Mouse (Mus musculus) liver, embryonic 11.5 days (tissue): ENCODE results near the gene Galnt16. TPM values are rescaled to one million over a fixed set of nuclear protein-coding genes. Genes with fewer than 3 reads are reported as not detected.
A peak's percentile ranks its signal among the peaks of the same experiment; 100 is the strongest.

ENCODE experiments used
- ATAC-seq: fragments of 200-750 bp; cut with Nextera tagmentation; replicated peaks from 2 replicates; pipeline ENCODE4 v1.8.0; 2017; ENCODE audit warnings: moderate number of reproducible peaks, mild to moderate bottlenecking, moderate TSS enrichment, moderate library complexity; ENCODE audit not compliant: low FRiP score
- DNase-seq: peaks from one replicate; pipeline ENCODE4 v3.0.0-alpha.2; 2017; ENCODE audit warnings: low spot score
- H3K27ac ChIP-seq: fragments of 300-500 bp; sonication (generic); 2 replicates; pipeline ENCODE4 v1.5.1; 2014; ENCODE audit warnings: mild to moderate bottlenecking, low read depth, low read length, control low read depth
- H3K27me3 ChIP-seq: fragments of 300-500 bp; sonication (generic); replicated peaks from 2 replicates; pipeline ENCODE4 v1.6.1; 2014; ENCODE audit warnings: low read length, mixed read lengths; ENCODE audit not compliant: control insufficient read depth, insufficient read depth
- H3K36me3 ChIP-seq: fragments of 300-500 bp; sonication (generic); 2 replicates; pipeline ENCODE4 v1.6.1; 2014; ENCODE audit warnings: mild to moderate bottlenecking, low read length, moderate library complexity, mixed read lengths; ENCODE audit not compliant: control insufficient read depth, insufficient read depth
- H3K4me1 ChIP-seq: fragments of 300-500 bp; sonication (generic); replicated peaks from 2 replicates; pipeline ENCODE4 v1.6.1; 2014; ENCODE audit warnings: low read length, mixed read lengths; ENCODE audit not compliant: control insufficient read depth, insufficient read depth
- H3K4me2 ChIP-seq: fragments of 300-500 bp; sonication (generic); 2 replicates; pipeline ENCODE4 v1.6.1; 2014; ENCODE audit warnings: mild to moderate bottlenecking, control low read depth, moderate library complexity
- H3K4me3 ChIP-seq: fragments of 300-500 bp; sonication (generic); 2 replicates; pipeline ENCODE4 v1.5.1; 2014; ENCODE audit warnings: low read depth, low read length, control low read depth
- H3K9ac ChIP-seq: fragments of 300-500 bp; sonication (generic); 2 replicates; pipeline ENCODE4 v1.6.1; 2014; ENCODE audit warnings: low read depth, low read length, control low read depth
- H3K9me3 ChIP-seq: fragments of 300-500 bp; sonication (generic); 2 replicates; pipeline ENCODE4 v1.6.1; 2016; ENCODE audit warnings: low read length, inconsistent platforms, mixed read lengths; ENCODE audit not compliant: control insufficient read depth
- WGBS: fragments of 180-500 bp; shearing (Covaris S2); extraction: QIAGEN DNeasy Blood & Tissue Kit; methylation state at CpG from one replicate; pipeline ENCODE4 v1.1.7; 2014; 5-methylcytosine and 5-hydroxymethylcytosine counted together
- polyA plus RNA-seq: library from polyadenylated mRNA; unstranded; fragments of >200 nt; fragmentation: Nextera tagmentation; extraction: Ambion mirVana; gene quantifications from 2 replicates; pipeline ENCODE4 v1.2.1, GENCODE M21; 2014

The Galnt16 gene
- polyA plus RNA-seq, 1 experiment from 2014 or later: 0.92 TPM

GRCm38 (mm10) chr12:80525513-80525912, 7.4 kb downstream of the Galnt16 start:
- Histone ChIP-seq H3K4me2 (no peak overlapping the region), H3K27me3 (peaks cover 27% of the 10 kb centered on the region), H3K4me1 (no peaks in the 10 kb centered on the region), H3K27ac (no peak overlapping the region), H3K4me3 (no peak overlapping the region), H3K9me3 (no peaks in the 10 kb centered on the region), H3K9ac (no peak overlapping the region), H3K36me3 (no peaks in the 10 kb centered on the region)
- 20% methylated on average over 7 of the region's 7 CpGs for WGBS
- no peak for ATAC-seq
- no peak for DNase-seq

DNA sequence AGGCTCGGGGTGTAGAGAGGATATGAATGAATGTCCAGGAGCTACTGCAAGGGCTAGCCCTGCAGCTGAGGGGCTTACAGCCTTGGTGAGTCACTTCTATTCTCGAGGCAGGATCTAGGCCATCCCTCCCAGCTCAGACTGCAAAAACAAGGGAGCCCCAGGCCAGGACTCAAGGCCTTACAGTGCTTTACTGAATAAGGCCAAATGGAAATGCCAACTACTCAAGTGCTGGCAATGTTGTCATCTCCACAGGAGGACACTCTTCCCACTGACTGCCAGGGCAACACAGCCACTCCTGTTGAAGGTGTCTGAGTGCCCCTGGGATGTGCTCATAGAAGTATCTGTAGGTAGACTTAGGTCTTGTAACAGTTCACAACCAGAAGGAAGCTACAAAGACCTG, 8.4 kb downstream of the Galnt16 start:
- H3K9ac ChIP-seq: no peak overlapping the region
- ATAC-seq: no peak
- H3K4me2 ChIP-seq: no peak overlapping the region
- no peak overlapping the region for H3K27ac ChIP-seq
- H3K36me3 ChIP-seq: no peaks in the 10 kb centered on the region
- no peak overlapping the region for H3K4me3 ChIP-seq
- 64% methylated on average over 2 of the region's 2 CpGs for WGBS
- peaks cover under 1% of the 10 kb centered on the region; the same call in 1 of the 2 replicates for H3K4me1 ChIP-seq
- no peaks in the 10 kb centered on the region for H3K9me3 ChIP-seq
- no peak for DNase-seq
- H3K27me3 ChIP-seq: peaks cover 17% of the 10 kb centered on the region

- H3K27ac ChIP-seq: no peak overlapping the region
- DNase-seq (no peak), ATAC-seq (no peak)
- H3K9me3 ChIP-seq: no peaks in the 10 kb centered on the region
- no peak overlapping the region for H3K4me3 ChIP-seq
- WGBS: 83% methylated on average over 5 of the region's 5 CpGs
- H3K36me3 ChIP-seq: no peaks in the 10 kb centered on the region
- H3K9ac ChIP-seq: no peak overlapping the region
- peaks cover 3% of the 10 kb centered on the region; the same call in 1 of the 2 replicates for H3K4me1 ChIP-seq
- peaks cover 10% of the 10 kb centered on the region for H3K27me3 ChIP-seq
- H3K4me2 ChIP-seq: no peak overlapping the region
These were observed 9.8 kb downstream of the Galnt16 start for GRCm38 (mm10) chr12:80527727-80528389.

- Histone ChIP-seq H3K4me1 (peaks cover 3% of the 10 kb centered on the region; the same call in 1 of the 2 replicates), H3K4me2 (no peak overlapping the region), H3K9ac (no peak overlapping the region), H3K4me3 (no peak overlapping the region), H3K27ac (no peak overlapping the region), H3K36me3 (no peaks in the 10 kb centered on the region), H3K27me3 (no peaks in the 10 kb centered on the region; the same call in 1 of the 2 replicates), H3K9me3 (no peaks in the 10 kb centered on the region)
- WGBS: 78% methylated on average over 2 of the region's 2 CpGs
- DNase-seq (no peak), ATAC-seq (no peak)
These were observed 12.0 kb downstream of the Galnt16 start for GRCm38 (mm10) chr12:80530052-80530451.

GRCm38 (mm10) chr12:80530630-80531029, 12.6 kb downstream of the Galnt16 start:
- Histone ChIP-seq H3K36me3 (no peaks in the 10 kb centered on the region), H3K27me3 (no peaks in the 10 kb centered on the region; the same call in 1 of the 2 replicates), H3K4me3 (no peak overlapping the region), H3K9me3 (no peaks in the 10 kb centered on the region), H3K4me1 (peaks cover 3% of the 10 kb centered on the region; the same call in 1 of the 2 replicates), H3K27ac (no peak overlapping the region), H3K9ac (no peak overlapping the region), H3K4me2 (no peak overlapping the region)
- 76% methylated on average over 6 of the region's 6 CpGs for WGBS
- ATAC-seq (no peak), DNase-seq (no peak)

- Histone ChIP-seq H3K27me3 (no peaks in the 10 kb centered on the region), H3K9ac (no peak overlapping the region), H3K4me2 (no peak overlapping the region), H3K27ac (no peak overlapping the region), H3K36me3 (no peaks in the 10 kb centered on the region), H3K4me1 (peaks cover 3% of the 10 kb centered on the region; the same call in 1 of the 2 replicates), H3K4me3 (no peak overlapping the region), H3K9me3 (no peaks in the 10 kb centered on the region)
- peak; percentile 90 for ATAC-seq
- WGBS: 46% methylated on average over 10 of the region's 10 CpGs
- no peak for DNase-seq
These were observed 13.5 kb downstream of the Galnt16 start for GRCm38 (mm10) chr12:80531585-80531984.

GRCm38 (mm10) chr12:80533876-80534275, 15.8 kb downstream of the Galnt16 start:
- 55% methylated on average over 2 of the region's 2 CpGs for WGBS
- Histone ChIP-seq H3K27me3 (no peaks in the 10 kb centered on the region), H3K9ac (no peak overlapping the region), H3K9me3 (no peaks in the 10 kb centered on the region), H3K27ac (no peak overlapping the region), H3K4me1 (peaks cover 3% of the 10 kb centered on the region; the same call in 1 of the 2 replicates), H3K4me3 (no peak overlapping the region), H3K36me3 (no peaks in the 10 kb centered on the region), H3K4me2 (no peak overlapping the region)
- DNase-seq (no peak), ATAC-seq (no peak)

DNA sequence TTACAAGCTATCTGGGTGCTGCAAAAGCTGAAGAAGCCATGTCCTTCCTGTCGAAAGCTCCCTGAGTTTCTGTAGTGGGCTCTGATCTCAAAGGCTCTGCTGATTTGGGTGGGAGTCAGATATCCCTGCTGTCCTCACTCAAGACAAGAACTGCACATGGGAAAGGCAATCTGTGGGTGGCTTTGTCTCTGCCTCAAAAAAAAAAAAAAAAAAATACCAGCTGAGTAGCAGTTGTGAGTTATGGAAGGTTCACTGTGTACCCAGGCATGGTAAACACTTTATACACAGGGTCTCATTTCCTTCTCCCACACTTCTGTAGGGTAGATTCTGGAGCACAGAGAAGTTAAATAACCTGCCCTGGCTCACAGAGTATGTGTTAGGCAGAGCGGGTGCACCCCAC, 19.2 kb downstream of the Galnt16 start:
- no peak overlapping the region for H3K4me3 ChIP-seq
- no peaks in the 10 kb centered on the region for H3K27me3 ChIP-seq
- no peaks in the 10 kb centered on the region for H3K9me3 ChIP-seq
- no peak overlapping the region for H3K9ac ChIP-seq
- H3K27ac ChIP-seq: no peak overlapping the region
- no peak overlapping the region for H3K4me2 ChIP-seq
- H3K36me3 ChIP-seq: no peaks in the 10 kb centered on the region
- DNase-seq (no peak), ATAC-seq (no peak)
- WGBS: 84% methylated on average over 2 of the region's 2 CpGs
- H3K4me1 ChIP-seq: no peaks in the 10 kb centered on the region

GRCm38 (mm10) chr12:80538311-80538710, 20.2 kb downstream of the Galnt16 start:
- H3K27me3 ChIP-seq: no peaks in the 10 kb centered on the region
- no peaks in the 10 kb centered on the region for H3K9me3 ChIP-seq
- ATAC-seq: no peak
- no peaks in the 10 kb centered on the region for H3K36me3 ChIP-seq
- DNase-seq: no peak
- 61% methylated on average over 6 of the region's 6 CpGs for WGBS
- no peak overlapping the region for H3K4me2 ChIP-seq
- no peak overlapping the region for H3K27ac ChIP-seq
- no peaks in the 10 kb centered on the region for H3K4me1 ChIP-seq
- H3K4me3 ChIP-seq: no peak overlapping the region
- H3K9ac ChIP-seq: no peak overlapping the region
